Mouse (Mus musculus): ENCODE results near the gene Rtn2.

- TF ChIP-seq ZC3H11A (IDR thresholded peaks at IDR 0.05; ENCODE audit: borderline replicate concordance, low read depth, low read length) (no peak), ZNF384 (IDR thresholded peaks at IDR 0.05; ENCODE audit: low read depth, low read length) (no peak)
Observed at GRCm38 (mm10) chr7:19319458-19319857, 37.0 kb downstream of the Rtn2 start.
